Mouse (Mus musculus) G1E (cell line): Measurements from ENCODE around the gene Aqp9. TPM values are rescaled to one million over a fixed set of nuclear protein-coding genes. Genes with fewer than 3 reads are reported as not detected.

ENCODE experiments used
- ATAC-seq: 2 replicates; pipeline ENCODE4 v1.8.0; 2016; ENCODE audit warnings: mild to moderate bottlenecking; ENCODE audit not compliant: insufficient number of reproducible peaks, poor library complexity, low FRiP score, severe bottlenecking; ENCODE audit errors: extremely low read depth
- DNase-seq: peaks from one replicate; pipeline ENCODE4 v3.0.0; 2012; ENCODE audit warnings: low spot score
- H3K27me3 ChIP-seq: 2 replicates; pipeline ENCODE4 v1.6.1; 2012; ENCODE audit warnings: mild to moderate bottlenecking, low read length, inconsistent platforms; ENCODE audit not compliant: insufficient read depth
- H3K36me3 ChIP-seq: replicated peaks from 2 replicates; pipeline ENCODE3; 2012; ENCODE audit warnings: mild to moderate bottlenecking, inconsistent platforms
- H3K4me1 ChIP-seq: 2 replicates; pipeline ENCODE4 v1.6.1; 2012; ENCODE audit warnings: low read depth, low read length, inconsistent platforms, mixed read lengths; ENCODE audit not compliant: insufficient read depth
- H3K4me3 ChIP-seq: 2 replicates; pipeline ENCODE4 v1.5.1; 2012; ENCODE audit warnings: low read depth, mild to moderate bottlenecking, inconsistent platforms, low read length, moderate library complexity, mixed read lengths
- H3K9me3 ChIP-seq: replicated peaks from 2 replicates; pipeline ENCODE4 v1.6.1; 2012; ENCODE audit warnings: inconsistent platforms
- CTCF ChIP-seq: IDR thresholded peaks from 2 replicates; pipeline ENCODE4 v1.5.1; 2012; ENCODE audit warnings: low read depth, low read length, inconsistent platforms, mixed read lengths
- GATA1 ChIP-seq: IDR thresholded peaks from 2 replicates; pipeline ENCODE4 v1.6.1; 2012; ENCODE audit warnings: borderline replicate concordance, low read length, inconsistent platforms, mixed read lengths
- GATA2 ChIP-seq: IDR thresholded peaks from 2 replicates; pipeline ENCODE4 v1.6.1; 2012; ENCODE audit warnings: low read depth, low read length, inconsistent platforms, borderline replicate concordance
- POLR2AphosphoS5 ChIP-seq: IDR thresholded peaks from 2 replicates; pipeline ENCODE4 v1.6.1; 2012; ENCODE audit warnings: low read depth, low read length, inconsistent platforms; ENCODE audit not compliant: insufficient replicate concordance
- TAL1 ChIP-seq: conservative IDR thresholded peaks from 2 replicates; pipeline ENCODE4 v1.6.1; 2012; ENCODE audit warnings: low read depth, low read length, inconsistent platforms, mixed read lengths
- polyA plus RNA-seq: library from polyadenylated mRNA; stranded (reverse); fragments of >175 nt; gene quantifications from 2 replicates; pipeline ENCODE4 v1.2.3, GENCODE M21; 2012
- total RNA-seq, 2 experiments: library from RNA; stranded (forward) in 1 of 2; stranded (reverse) in 1 of 2; fragments of 200-1000 nt in 1 of 2; fragments of >200 nt in 1 of 2; fragmentation: Nextera tagmentation in 1 of 2; gene quantifications; 2 replicates each; pipeline ENCODE4 v1.2.3; 2014 to 2017

Aqp9 gene
- total and polyA plus RNA-seq, 3 experiments, result 0.05 to 4.9 (median 2.2) TPM

- DNase-seq, result no peak
- no peak overlapping the region for H3K4me3 ChIP-seq
- H3K36me3 ChIP-seq, result no peaks in the 10 kb centered on the region
- H3K9me3 ChIP-seq, result peaks cover 9% of the 10 kb centered on the region
- no peak for ATAC-seq
- no peaks in the 10 kb centered on the region for H3K4me1 ChIP-seq
- peaks cover 3% of the 10 kb centered on the region; the same call in 1 of the 2 replicates for H3K27me3 ChIP-seq
- no peak; the same call in 1 of the 2 replicates for TF ChIP-seq CTCF
- TF ChIP-seq TAL1, result no peak
- no peak for TF ChIP-seq POLR2AphosphoS5
- TF ChIP-seq GATA2, result no peak
- no peak for TF ChIP-seq GATA1
Observed at GRCm38 (mm10) chr9:71210870-71211269, 42.4 kb upstream of the Aqp9 start.

DNA sequence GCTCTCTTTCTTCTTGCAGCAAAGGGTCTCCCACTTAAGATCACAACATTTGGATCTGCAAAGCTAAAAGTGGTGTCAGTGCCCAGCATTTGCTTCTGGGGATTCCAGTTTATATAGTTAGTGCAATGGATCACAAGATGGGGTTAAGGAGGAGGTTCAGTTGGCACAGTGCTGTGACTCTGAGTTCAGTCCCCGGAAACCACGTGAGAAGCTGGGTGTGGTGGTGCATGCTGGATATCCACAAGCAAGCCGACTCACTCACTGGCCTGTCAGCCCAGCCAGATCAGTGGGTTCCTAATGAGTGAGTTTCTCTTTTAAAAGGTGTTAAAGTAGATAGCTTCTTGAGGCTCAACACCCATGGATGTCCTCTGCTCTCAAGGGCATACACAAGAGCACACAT lies 40.8 kb upstream of the Aqp9 start:
- H3K36me3 ChIP-seq, result no peaks in the 10 kb centered on the region
- no peak for DNase-seq
- H3K9me3 ChIP-seq, result no peaks in the 10 kb centered on the region
- ATAC-seq, result no peak
- no peak overlapping the region for H3K4me3 ChIP-seq
- peaks cover 3% of the 10 kb centered on the region; the same call in 1 of the 2 replicates for H3K27me3 ChIP-seq
- no peaks in the 10 kb centered on the region for H3K4me1 ChIP-seq
- TF ChIP-seq GATA1 (no peak), POLR2AphosphoS5 (no peak), GATA2 (no peak), TAL1 (no peak), CTCF (no peak)

DNA sequence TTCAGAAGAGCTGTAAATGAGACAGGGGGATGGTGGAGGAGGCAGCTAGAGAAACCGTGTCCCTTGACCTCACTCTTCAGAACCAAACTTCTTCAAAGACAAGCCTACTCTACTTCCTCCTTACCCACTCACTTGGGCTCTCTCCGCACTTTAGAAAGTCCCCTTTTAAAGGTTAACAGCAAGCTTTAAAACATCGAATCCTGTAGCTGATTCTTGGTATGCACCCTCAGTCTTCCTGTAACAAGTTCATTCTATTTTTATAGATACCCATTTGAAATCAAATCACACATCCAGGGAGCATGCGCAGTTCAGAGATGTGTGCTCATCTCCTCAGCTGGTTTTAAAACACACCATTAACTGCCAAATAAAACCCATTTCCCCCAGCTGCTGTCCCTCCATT lies 33.8 kb upstream of the Aqp9 start:
- Histone ChIP-seq H3K9me3 (no peaks in the 10 kb centered on the region), H3K4me3 (no peak overlapping the region), H3K4me1 (no peaks in the 10 kb centered on the region), H3K36me3 (no peaks in the 10 kb centered on the region), H3K27me3 (peaks cover 6% of the 10 kb centered on the region; the same call in 1 of the 2 replicates)
- TF ChIP-seq GATA1 (no peak), POLR2AphosphoS5 (no peak), GATA2 (no peak), TAL1 (no peak), CTCF (no peak)
- ATAC-seq (no peak), DNase-seq (no peak)

GRCm38 (mm10) chr9:71198826-71199225 lies 30.3 kb upstream of the Aqp9 start:
- no peak for DNase-seq
- Histone ChIP-seq H3K27me3 (peaks cover 6% of the 10 kb centered on the region; the same call in 1 of the 2 replicates), H3K36me3 (no peaks in the 10 kb centered on the region), H3K4me1 (no peaks in the 10 kb centered on the region), H3K4me3 (no peak overlapping the region), H3K9me3 (no peaks in the 10 kb centered on the region)
- no peak for ATAC-seq
- TF ChIP-seq GATA1 (no peak), CTCF (no peak), TAL1 (no peak), POLR2AphosphoS5 (no peak), GATA2 (no peak)

DNA sequence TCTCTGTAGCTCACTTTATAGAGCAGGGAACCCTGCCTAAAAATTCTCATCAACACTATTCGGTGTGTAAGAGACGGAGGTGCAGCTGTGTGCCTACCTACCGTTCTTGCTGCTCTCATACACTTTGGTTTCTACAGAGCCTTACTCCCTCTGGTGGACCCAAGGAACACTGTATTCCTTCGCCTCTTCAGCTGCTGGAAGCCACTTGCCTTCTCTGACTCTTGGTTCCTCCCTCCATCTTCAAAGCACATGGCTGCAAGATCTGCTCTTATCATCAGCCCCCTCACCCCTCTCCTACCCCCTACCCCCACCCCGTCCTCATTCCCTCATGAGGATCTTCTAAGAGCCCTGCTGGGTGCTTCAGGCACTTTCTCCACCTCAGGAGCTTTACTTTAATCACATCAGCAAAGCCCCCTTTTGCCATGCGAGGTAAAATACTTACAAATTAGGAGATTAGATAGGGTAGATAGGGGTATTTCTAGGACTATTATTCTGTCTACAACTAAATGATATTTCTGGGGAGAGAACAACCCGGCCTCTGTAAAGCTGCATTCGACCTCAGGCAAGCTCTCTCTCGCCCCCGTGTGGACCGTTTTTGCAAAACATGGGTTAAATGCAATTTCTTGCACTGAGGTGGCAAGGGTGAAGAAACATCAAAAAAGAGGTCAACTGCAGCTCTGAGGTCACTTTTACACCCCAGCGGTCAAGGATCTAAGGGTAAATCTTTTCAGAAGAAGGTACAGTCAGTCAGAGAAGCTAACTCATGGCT lies 20.3 kb upstream of the Aqp9 start:
- DNase-seq (peak; percentile 30), ATAC-seq (peak; percentile 57)
- TF ChIP-seq CTCF (peak; percentile 58), GATA1 (no peak), GATA2 (no peak), POLR2AphosphoS5 (no peak), TAL1 (no peak)
- no peak overlapping the region for H3K4me3 ChIP-seq
- peaks cover 30% of the 10 kb centered on the region for H3K4me1 ChIP-seq
- no peaks in the 10 kb centered on the region for H3K9me3 ChIP-seq
- H3K36me3 ChIP-seq, result no peaks in the 10 kb centered on the region
- H3K27me3 ChIP-seq, result no peaks in the 10 kb centered on the region

- H3K4me3 ChIP-seq, result no peak overlapping the region
- TF ChIP-seq TAL1 (no peak), GATA2 (no peak), GATA1 (no peak), POLR2AphosphoS5 (no peak), CTCF (no peak)
- H3K27me3 ChIP-seq, result no peaks in the 10 kb centered on the region
- H3K9me3 ChIP-seq, result no peaks in the 10 kb centered on the region
- ATAC-seq (no peak), DNase-seq (no peak)
- no peaks in the 10 kb centered on the region for H3K36me3 ChIP-seq
- H3K4me1 ChIP-seq, result peaks cover 33% of the 10 kb centered on the region
Observed at GRCm38 (mm10) chr9:71187396-71187795, 18.9 kb upstream of the Aqp9 start.
